Mouse (Mus musculus) left cerebral cortex, adult 9 months (tissue): ENCODE results near the gene Ruvbl2.
A peak's percentile ranks its signal among the peaks of the same experiment; 100 is the strongest.
"Not testable (repeated sequence)": the region's sequence is repeated elsewhere in the genome, so short reads cannot be mapped to it uniquely, and the experiment has no call there.

Experiments
- DNase-seq, 2 experiments: peaks; one replicate each; pipeline ENCODE4 v3.0.0; 2022; ENCODE audit warnings: low spot score in 2 of 2

The Ruvbl2 gene

DNA sequence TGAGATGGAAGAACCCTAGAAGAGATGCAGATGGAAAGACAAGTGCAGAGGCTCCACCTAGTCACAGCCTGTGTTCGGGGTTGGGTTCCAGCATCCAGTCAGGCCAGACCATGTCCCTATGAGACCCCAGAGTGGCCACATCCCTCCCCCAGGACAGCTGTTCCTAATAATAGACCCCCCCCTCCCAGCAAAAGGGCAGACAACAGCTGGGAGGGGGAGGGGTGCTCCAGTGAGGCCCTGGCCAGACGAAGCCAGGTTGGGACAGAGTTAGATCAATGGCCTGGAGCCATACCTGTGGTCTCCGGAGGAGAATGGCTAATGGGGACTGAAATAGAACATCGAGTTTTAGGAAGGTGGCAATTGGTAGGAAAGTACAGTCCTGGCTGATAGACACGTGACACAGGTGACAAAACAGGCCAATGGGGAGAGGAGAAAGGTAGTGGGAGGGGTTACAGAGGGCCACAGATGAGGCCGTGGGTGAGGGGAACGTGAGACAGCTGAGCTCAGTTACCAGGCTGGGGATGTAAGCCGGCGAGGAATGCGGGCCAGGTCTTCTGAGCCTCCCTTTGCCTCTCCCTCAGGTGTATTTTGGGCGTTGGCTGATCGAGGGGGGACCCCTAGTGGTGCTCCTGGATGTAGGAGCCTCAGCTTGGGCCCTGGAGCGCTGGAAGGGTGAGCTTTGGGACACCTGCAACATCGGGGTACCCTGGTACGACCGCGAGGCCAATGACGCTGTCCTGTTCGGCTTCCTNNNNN is at the start of gene Ruvbl2:
TSS of gene Ruvbl2 (minus strand) at position 576 of the 756 bp plus-strand sequence.
- no peak for DNase-seq

GRCm38 (mm10) chr7:45486761-45487415 is 49.0 kb upstream of the Ruvbl2 start, which contains the start of gene Gm45808:
TSS of gene Gm45808 (minus strand) at chr7:45486811.
- no peak for DNase-seq

GRCm38 (mm10) chr7:45486158-45486557 is 48.3 kb upstream of the Ruvbl2 start:
- DNase-seq: no peak

DNA sequence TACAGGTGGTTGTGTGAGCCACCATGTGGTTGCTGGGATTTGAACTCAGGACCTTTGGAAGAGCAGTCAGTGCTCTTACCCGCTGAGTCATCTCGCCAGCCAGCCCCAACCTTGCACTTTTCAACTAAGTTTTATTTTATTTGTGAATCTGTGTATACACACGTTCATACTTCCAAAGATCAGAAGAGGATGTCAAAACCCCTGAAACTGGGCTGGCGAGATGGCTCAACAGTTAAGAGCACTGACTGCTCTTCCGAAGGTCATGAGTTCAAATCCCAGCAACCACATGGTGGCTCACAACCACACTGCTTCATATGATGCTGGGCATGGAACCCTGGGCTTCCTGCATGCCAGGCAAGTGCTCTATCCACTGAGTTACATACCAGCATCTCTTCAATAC is 47.1 kb upstream of the Ruvbl2 start:
- DNase-seq: not testable (repeated sequence)

DNA sequence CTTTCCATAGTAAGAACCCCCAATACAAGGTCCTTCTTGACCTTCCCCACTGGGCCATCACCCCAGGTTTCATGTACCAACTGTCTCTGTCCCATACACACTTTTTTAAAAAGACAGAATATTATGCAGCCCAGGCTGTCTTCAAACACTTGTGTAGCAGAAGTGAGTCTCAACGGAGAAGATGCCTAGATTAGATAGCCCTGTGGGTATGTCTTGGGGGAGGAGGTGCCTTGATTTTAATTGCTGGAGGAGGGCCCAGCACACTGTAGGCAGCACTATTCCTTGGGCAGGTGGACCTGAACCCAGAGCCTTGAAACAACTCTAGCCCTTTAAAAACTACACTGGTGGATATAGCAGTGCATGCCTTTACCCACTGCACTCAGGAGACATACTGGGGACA is 44.3 kb upstream of the Ruvbl2 start:
- no peak for DNase-seq

- peak in 1 of 2 experiments; percentile 77 for DNase-seq
Observed at GRCm38 (mm10) chr7:45481374-45481927, 43.6 kb upstream of the Ruvbl2 start, which contains the start of gene Tulp2. TSS of gene Tulp2 (plus strand) at chr7:45481877.

DNA sequence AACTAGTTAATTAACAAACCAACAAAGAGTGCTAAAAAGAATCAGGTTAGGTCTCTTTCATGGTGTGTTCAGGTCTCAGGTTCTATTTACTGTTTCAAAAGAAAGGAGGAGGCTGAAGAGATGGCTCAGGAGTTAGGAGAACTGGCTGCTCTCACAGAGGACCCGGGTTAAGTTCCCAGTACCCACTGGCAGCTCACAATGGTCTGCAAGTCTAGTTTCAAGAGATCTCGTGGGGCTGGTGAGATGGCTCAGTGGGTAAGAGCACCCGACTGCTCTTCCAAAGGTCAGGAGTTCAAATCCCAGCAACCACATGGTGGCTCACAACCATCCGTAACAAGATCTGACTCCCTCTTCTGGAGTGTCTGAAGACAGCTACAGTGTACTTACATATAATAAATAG is 42.4 kb upstream of the Ruvbl2 start:
- DNase-seq: not testable (repeated sequence)

- no peak for DNase-seq
Observed at GRCm38 (mm10) chr7:45478774-45479173, 40.9 kb upstream of the Ruvbl2 start.

DNA sequence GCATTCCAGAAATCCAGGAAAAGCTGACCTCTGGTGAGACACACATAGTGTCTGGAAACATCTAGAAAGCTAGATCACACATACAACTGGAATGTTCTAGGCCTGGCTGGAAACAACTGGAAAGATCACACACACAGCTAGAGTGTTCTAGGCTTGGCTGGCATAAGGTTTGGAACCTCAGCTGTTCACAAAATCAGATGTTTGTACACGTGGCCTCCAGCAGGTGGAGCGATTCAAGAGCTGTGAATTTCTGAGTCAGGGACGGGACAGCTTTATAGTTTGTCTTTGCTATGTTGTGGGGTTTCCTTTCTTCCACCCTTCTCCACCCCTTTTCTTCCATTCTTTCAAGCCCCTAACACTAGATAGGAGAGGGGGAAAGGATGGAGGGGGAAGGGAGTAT is 39.1 kb upstream of the Ruvbl2 start:
- DNase-seq: peak in 1 of 2 experiments; percentile 62

DNA sequence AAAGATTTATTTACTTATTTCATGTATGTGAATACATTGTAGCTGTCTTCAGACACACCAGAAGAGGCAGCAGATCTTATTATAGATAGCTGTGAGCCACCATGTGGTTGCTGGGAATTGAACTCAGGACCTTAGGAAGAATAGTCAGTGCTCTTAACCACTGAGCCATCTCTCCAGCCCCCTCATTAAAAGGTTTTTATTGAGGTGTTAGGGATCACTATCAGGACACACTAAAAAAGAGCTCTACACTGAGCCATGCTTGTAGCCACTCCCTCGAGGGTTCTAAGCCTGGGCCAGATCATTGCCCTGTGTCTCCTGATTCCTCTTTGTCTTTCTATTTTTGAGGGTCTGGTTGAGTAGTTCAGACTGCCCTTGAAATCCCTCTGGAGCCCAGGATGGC is 38.6 kb upstream of the Ruvbl2 start:
- no peak for DNase-seq

DNA sequence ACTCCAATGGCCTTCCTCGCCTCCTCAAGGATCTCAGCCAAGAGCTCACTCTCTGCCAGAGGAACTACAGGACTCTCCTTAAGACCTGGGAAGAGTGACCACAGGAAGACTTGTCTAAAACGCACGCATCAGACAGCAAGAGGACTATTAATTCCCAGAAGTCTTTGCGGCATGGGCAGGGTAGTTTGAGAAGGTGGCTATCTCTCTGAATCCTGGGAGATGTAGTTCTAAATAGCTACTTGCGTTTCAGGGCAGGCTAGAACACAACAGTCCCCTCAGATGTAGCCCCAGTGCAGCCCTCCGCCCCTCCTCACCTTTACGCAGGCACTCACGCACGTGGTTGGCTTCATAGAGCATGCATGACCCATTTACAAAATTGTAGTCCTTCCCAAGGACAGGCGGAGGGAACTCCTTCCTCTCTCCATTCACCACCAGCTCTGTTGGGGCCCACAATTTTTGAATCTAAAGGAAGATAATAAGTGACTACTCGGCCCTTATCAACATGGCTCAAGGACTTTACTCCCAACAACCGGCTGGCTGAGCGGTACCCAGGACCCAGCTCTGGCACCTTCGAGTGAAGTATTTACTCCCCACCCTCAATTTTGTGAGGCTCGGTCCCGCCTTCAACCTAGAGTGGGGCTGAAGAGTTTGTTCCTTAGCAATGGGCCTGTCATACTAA is 37.5 kb upstream of the Ruvbl2 start:
- peak in 1 of 2 experiments; percentile 47 for DNase-seq

DNA sequence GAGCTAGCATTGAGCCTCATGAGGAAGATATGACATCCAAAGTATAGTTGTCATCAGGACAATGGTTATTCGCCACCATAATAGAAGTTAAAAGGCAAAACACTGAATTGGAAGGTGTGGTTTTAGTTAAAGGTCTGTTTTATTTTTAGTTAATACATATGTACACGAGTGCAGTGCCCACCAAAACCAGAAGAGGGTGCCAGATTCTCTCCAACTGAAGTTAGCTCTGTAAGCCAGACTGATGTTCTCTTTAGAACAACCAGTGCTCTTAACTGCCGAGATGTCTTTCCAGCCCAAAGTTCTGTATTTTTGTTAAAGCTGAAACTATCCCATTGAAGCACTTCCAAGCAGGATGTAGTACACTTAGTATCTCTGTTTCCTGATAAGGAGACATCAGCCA is 33.0 kb upstream of the Ruvbl2 start:
- DNase-seq: peak in 1 of 2 experiments; percentile 84

DNA sequence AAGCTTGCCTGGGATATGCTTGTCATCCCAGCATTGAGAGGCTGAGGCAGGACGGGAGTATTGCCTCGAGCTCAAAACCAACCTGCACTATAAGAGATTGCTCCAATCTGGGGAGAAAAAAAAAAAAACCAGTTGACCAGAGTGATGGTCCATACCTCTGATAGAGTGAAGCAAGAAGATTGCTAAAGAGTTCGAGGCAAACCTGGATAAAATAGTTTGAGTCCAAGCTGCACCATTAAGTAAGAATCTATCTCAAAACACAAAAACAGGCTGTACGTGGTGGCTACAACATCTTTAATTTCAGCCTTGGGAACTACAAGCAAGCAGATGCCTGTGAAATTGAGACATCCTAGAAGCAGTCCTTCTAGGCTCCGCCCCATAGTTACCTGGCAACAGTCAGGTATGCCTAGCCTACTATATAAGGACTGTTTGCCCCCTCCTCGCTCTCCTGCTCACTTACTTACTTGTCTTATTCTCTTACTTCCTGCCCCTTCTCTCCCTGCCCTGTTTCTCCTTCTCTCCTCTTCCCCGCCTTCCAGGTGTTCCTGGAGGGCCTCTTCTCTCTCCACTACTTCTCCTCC is 29.3 kb upstream of the Ruvbl2 start:
- DNase-seq: no peak

DNA sequence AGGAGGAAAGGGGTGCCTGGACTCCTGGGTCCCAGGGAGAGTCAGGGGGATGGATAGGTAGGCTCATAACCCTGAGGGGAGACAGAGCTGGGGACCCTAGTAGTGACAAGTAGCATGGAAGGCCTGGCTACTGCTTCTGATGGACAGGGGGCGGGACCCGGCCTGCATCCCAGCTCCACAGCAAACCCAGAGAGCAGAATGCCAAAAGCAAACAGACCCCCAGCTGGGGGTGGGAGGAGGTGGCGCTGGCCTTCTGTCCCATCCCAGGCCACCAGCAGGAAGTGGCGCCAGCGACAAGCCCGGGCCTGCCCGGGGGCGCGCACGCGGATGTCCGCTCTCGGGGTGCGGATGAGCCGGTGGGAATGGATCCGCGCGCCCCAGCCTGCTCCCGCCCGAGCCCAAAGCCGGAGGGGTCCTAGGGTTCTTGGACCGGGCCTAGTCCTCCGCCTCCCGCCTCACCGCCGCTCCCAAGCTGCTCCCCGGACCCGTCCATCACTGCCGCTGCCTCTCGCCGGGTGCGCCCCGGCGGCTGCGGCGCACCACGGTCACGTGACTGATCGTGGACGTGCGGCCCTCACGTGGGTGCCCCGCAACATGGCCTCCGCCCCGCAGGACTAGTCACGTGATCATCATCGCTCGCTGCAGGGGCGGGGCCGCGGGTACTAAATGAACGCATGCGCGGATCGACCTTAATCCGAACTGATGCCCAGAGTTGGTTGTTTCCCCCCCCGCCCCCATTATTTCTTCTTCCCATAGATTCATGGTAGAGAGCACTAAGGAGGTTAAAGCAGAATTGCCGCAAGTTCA is 28.6 kb upstream of the Ruvbl2 start, which contains the start of gene Bax:
TSS of gene Bax (minus strand) at position 616 of the 807 bp plus-strand sequence.
- DNase-seq: peak; percentile 90 to 97

GRCm38 (mm10) chr7:45465549-45465948 is 27.7 kb upstream of the Ruvbl2 start:
- no peak for DNase-seq

GRCm38 (mm10) chr7:45465112-45465511 is 27.2 kb upstream of the Ruvbl2 start:
- DNase-seq: no peak

GRCm38 (mm10) chr7:45463987-45464778 is 26.3 kb upstream of the Ruvbl2 start:
- DNase-seq: no peak

- DNase-seq: not testable (repeated sequence)
Observed at GRCm38 (mm10) chr7:45462868-45463267, 25.0 kb upstream of the Ruvbl2 start.

DNA sequence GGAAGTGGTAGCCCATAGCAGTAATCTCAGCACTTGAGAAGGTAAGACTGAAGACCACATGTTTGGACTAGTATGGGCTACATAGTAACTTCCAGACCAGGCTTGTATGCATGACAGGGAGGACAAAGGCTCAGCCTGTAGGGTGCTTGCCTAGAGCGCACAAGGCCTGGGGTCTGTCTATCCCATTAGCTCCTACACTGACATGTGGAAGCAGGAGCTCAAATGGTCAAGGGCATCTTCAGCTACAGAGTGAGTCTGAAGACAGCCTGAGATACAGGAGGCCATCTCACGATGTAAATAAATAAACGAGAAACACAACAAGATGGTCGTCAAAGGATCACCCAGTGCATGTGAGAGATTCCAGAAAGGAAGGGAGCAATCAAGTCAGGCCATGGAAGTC is 24.4 kb upstream of the Ruvbl2 start:
- no peak for DNase-seq

GRCm38 (mm10) chr7:45461781-45462180 is 23.9 kb upstream of the Ruvbl2 start:
- no peak for DNase-seq
